Mouse (Mus musculus) embryonic facial prominence, embryonic 15.5 days (tissue): ENCODE measurements around the gene Tlcd1. TPM values are rescaled to one million over a fixed set of nuclear protein-coding genes. Genes with fewer than 3 reads are reported as not detected.

Experiments
- ATAC-seq: fragments of 200-750 bp; cut with Nextera tagmentation; 2 replicates; pipeline ENCODE4 v1.8.0; 2017; ENCODE audit warnings: low read depth, moderate TSS enrichment; ENCODE audit not compliant: insufficient number of reproducible peaks, low FRiP score, low TSS enrichment
- H3K27ac ChIP-seq: fragments of 300-500 bp; sonication (generic); replicated peaks from 2 replicates; pipeline ENCODE4 v1.5.1; 2015; ENCODE audit warnings: mild to moderate bottlenecking, inconsistent platforms
- H3K27me3 ChIP-seq: fragments of 300-500 bp; sonication (generic); 2 replicates; pipeline ENCODE4 v1.6.1; 2015; ENCODE audit warnings: inconsistent platforms
- H3K36me3 ChIP-seq: fragments of 300-500 bp; sonication (generic); 2 replicates; pipeline ENCODE4 v1.6.1; 2015; ENCODE audit warnings: mild to moderate bottlenecking, inconsistent platforms
- H3K4me1 ChIP-seq: fragments of 300-500 bp; sonication (generic); 2 replicates; pipeline ENCODE4 v1.6.1; 2015; ENCODE audit warnings: inconsistent platforms
- H3K4me2 ChIP-seq: fragments of 300-500 bp; sonication (generic); replicated peaks from 2 replicates; pipeline ENCODE4 v1.6.1; 2015; ENCODE audit warnings: mild to moderate bottlenecking, inconsistent platforms
- H3K4me3 ChIP-seq: fragments of 300-500 bp; sonication (generic); replicated peaks from 2 replicates; pipeline ENCODE4 v1.5.1; 2015; ENCODE audit warnings: mild to moderate bottlenecking, inconsistent platforms
- H3K9ac ChIP-seq: fragments of 300-500 bp; sonication (generic); 2 replicates; pipeline ENCODE4 v1.6.1; 2015; ENCODE audit warnings: inconsistent platforms
- H3K9me3 ChIP-seq: fragments of 300-500 bp; sonication (generic); replicated peaks from 2 replicates; pipeline ENCODE4 v1.6.1; 2016; ENCODE audit warnings: inconsistent platforms
- WGBS: fragments of 180-500 bp; shearing (Covaris S2); methylation state at CpG from one replicate; pipeline ENCODE4 v1.1.7; 2015; 5-methylcytosine and 5-hydroxymethylcytosine counted together
- microRNA-seq: library from miRNA; unstranded; fragments of <30 nt; microRNA quantifications from one replicate; pipeline ENCODE4, GENCODE M21; 2016; ENCODE audit warnings: borderline number of aligned reads
- polyA plus RNA-seq: library from polyadenylated mRNA; unstranded; fragments of >200 nt; fragmentation: Nextera tagmentation; extraction: Ambion mirVana; gene quantifications from 2 replicates; pipeline ENCODE4 v1.2.1, GENCODE M21; 2015

Tlcd1 gene
- polyA plus RNA-seq, 1 experiment from 2014 or later, result 32.8 TPM

DNA sequence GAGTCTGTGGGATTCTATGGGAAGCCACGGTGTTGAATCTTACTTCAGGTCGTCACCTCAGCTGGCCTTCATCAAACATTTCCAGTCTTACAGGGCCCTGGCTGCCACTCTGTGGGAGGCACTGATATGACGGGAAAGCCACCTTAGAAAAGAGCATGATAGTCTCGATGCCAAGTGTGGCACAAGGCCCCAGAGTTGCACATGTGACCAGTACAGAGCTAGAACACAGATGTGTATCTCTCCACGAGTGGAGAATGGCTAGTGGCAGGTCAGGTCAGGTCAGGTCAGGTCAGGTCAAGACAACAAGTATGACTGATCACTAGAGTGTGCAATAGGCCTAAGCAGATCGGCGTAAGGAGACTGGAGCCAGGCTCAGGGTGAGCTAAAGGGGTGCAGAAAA lies 34.1 kb downstream of the Tlcd1 start:
- WGBS, result 76% methylated on average over 7 of the region's 7 CpGs
- Histone ChIP-seq H3K4me3 (no peak overlapping the region), H3K36me3 (peaks cover 98% of the 10 kb centered on the region), H3K9ac (no peak overlapping the region), H3K27ac (no peak overlapping the region), H3K9me3 (no peaks in the 10 kb centered on the region), H3K27me3 (no peaks in the 10 kb centered on the region), H3K4me2 (no peak overlapping the region), H3K4me1 (no peaks in the 10 kb centered on the region)
- no peak for ATAC-seq

DNA sequence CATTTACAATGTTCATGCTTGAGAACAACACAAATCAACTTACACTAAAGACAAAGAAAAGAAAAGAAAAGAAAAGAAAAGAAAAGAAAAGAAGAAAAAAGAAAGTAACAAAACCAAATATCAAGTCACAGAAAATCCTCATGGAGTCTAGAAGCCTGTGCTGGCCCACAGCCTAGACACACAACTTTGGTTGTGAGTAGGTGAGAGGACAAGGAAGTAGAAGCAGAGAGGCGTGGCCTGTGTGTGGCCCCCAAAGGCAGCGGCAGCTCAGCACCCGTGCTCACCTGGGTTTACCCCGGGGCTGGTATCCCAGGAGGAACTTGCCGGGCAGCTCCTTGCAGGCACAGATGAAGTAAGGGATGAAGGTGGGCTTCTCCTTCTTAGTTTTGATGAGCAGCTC lies 35.0 kb downstream of the Tlcd1 start:
- ATAC-seq, result no peak
- H3K36me3 ChIP-seq, result peaks cover 98% of the 10 kb centered on the region

GRCm38 (mm10) chr11:78213086-78213817 lies 36.7 kb downstream of the Tlcd1 start:
- WGBS, result 94% methylated on average over 14 of the region's 14 CpGs
- no peaks in the 10 kb centered on the region for H3K9me3 ChIP-seq
- H3K4me3 ChIP-seq, result no peak overlapping the region
- H3K27me3 ChIP-seq, result no peaks in the 10 kb centered on the region
- ATAC-seq, result no peak
- peaks cover 97% of the 10 kb centered on the region for H3K36me3 ChIP-seq
- H3K4me2 ChIP-seq, result no peak overlapping the region
- H3K9ac ChIP-seq, result no peak overlapping the region
- H3K4me1 ChIP-seq, result no peaks in the 10 kb centered on the region
- no peak overlapping the region for H3K27ac ChIP-seq

More for the DNA sequence above, 35.0 kb downstream of the Tlcd1 start:
- H3K9ac ChIP-seq, result no peak overlapping the region
- H3K4me3 ChIP-seq, result no peak overlapping the region
- H3K4me2 ChIP-seq, result no peak overlapping the region
- H3K27ac ChIP-seq, result no peak overlapping the region
- H3K27me3 ChIP-seq, result no peaks in the 10 kb centered on the region
- H3K4me1 ChIP-seq, result no peaks in the 10 kb centered on the region
- 82% methylated on average over 5 of the region's 5 CpGs for WGBS
- no peaks in the 10 kb centered on the region for H3K9me3 ChIP-seq

GRCm38 (mm10) chr11:78215709-78216317 lies 39.3 kb downstream of the Tlcd1 start:
- Histone ChIP-seq H3K27me3 (no peaks in the 10 kb centered on the region), H3K4me1 (no peaks in the 10 kb centered on the region), H3K9me3 (no peaks in the 10 kb centered on the region), H3K4me3 (no peak overlapping the region), H3K4me2 (no peak overlapping the region), H3K9ac (no peak overlapping the region), H3K27ac (no peak overlapping the region), H3K36me3 (peaks cover 95% of the 10 kb centered on the region)
- 85% methylated on average over 11 of the region's 11 CpGs for WGBS
- ATAC-seq, result no peak

DNA sequence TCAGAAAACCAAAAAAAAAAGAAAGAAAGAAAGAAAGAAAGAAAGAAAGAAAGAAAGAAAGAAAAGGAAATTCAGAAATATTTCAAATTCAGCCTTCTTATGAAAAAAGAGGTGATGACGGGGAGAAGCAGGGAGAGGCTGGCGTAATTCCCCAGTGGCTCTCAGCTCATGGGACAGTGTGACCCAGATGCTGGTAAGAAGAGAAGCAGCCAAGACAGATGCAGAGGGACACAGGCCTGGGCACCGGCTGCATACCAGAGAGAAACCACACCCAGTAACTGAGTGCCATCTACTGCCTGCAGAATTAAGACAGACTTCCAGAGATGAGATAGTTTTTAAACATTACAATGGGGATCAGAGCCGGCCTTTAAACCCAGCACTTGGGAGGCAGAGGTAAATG lies 47.1 kb downstream of the Tlcd1 start:
- Histone ChIP-seq H3K9me3 (no peaks in the 10 kb centered on the region), H3K9ac (no peak overlapping the region), H3K4me3 (no peak overlapping the region), H3K36me3 (peaks cover 96% of the 10 kb centered on the region), H3K27ac (no peak overlapping the region), H3K4me1 (no peaks in the 10 kb centered on the region), H3K4me2 (no peak overlapping the region), H3K27me3 (no peaks in the 10 kb centered on the region)
- WGBS, result 82% methylated on average over 4 of the region's 4 CpGs
- no peak for ATAC-seq

Small RNA genes within 50 kb of the gene (microRNA-seq; reads per million reads assigned to microRNA genes)
- not detected for gene Mir7653

Other genes starting within 250 kb of the Tlcd1 start
- gene Sez6, start 245.9 kb upstream of the Tlcd1 start, polyA plus RNA-seq, result 0.60 and 1.3 TPM in 2 replicates
- 16.8 and 18.4 TPM in 2 replicates for gene Phf12, start 194.0 kb upstream of the Tlcd1 start, polyA plus RNA-seq
- gene Dhrs13, start 144.4 kb upstream of the Tlcd1 start, polyA plus RNA-seq, result 18.5 and 19.7 TPM in 2 replicates
- 65.5 and 65.7 TPM in 2 replicates for gene Flot2, start 138.8 kb upstream of the Tlcd1 start, polyA plus RNA-seq
- 33.3 and 33.6 TPM in 2 replicates for gene Eral1, start 96.3 kb upstream of the Tlcd1 start, polyA plus RNA-seq
- gene Fam222b, start 82.1 kb upstream of the Tlcd1 start, polyA plus RNA-seq, result 14.4 and 17.3 TPM in 2 replicates
- 83.1 and 89.3 TPM in 2 replicates for gene Traf4, start 11.1 kb upstream of the Tlcd1 start, polyA plus RNA-seq
- 17.3 and 18.4 TPM in 2 replicates for gene Nek8, start within 50 bp of the Tlcd1 start, polyA plus RNA-seq
- gene Rpl23a, start 6.9 kb downstream of the Tlcd1 start, polyA plus RNA-seq, result 1,371 and 1,410 TPM in 2 replicates
- gene Rab34, start 11.7 kb downstream of the Tlcd1 start, polyA plus RNA-seq, result 164 and 171 TPM in 2 replicates
- gene Proca1, start 16.7 kb downstream of the Tlcd1 start, polyA plus RNA-seq, result 3.1 and 4.7 TPM in 2 replicates
- 95.5 and 105 TPM in 2 replicates for gene Sdf2, start 69.0 kb downstream of the Tlcd1 start, polyA plus RNA-seq
- 27.8 and 28.5 TPM in 2 replicates for gene Supt6, start 69.3 kb downstream of the Tlcd1 start, polyA plus RNA-seq
- gene 2610507B11Rik, start 85.0 kb downstream of the Tlcd1 start, polyA plus RNA-seq, result 63.8 and 74.0 TPM in 2 replicates
- 0.29 TPM in 2 replicates for gene BC030499, start 114.1 kb downstream of the Tlcd1 start, polyA plus RNA-seq
- 29.2 and 30.3 TPM in 2 replicates for gene Spag5, start 124.8 kb downstream of the Tlcd1 start, polyA plus RNA-seq
- 30.1 and 36.8 TPM in 2 replicates for gene Aldoc, start 146.3 kb downstream of the Tlcd1 start, polyA plus RNA-seq
- gene Pigs, start 151.7 kb downstream of the Tlcd1 start, polyA plus RNA-seq, result 78.0 and 84.9 TPM in 2 replicates
- gene Unc119, start 166.8 kb downstream of the Tlcd1 start, polyA plus RNA-seq, result 46.9 and 54.2 TPM in 2 replicates
- gene Foxn1, start 209.8 kb downstream of the Tlcd1 start, polyA plus RNA-seq, result 4.2 and 4.6 TPM in 2 replicates
- 0.07 and 0.11 TPM in 2 replicates for gene Slc13a2, start 245.5 kb downstream of the Tlcd1 start, polyA plus RNA-seq